Mouse (Mus musculus) hindbrain, embryonic 13.5 days (tissue): ENCODE measurements around the gene Tmem209. TPM values are rescaled to one million over a fixed set of nuclear protein-coding genes. Genes with fewer than 3 reads are reported as not detected.
A peak's percentile ranks its signal among the peaks of the same experiment; 100 is the strongest.

ENCODE experiments used
- ATAC-seq: fragments of 200-750 bp; cut with Nextera tagmentation; 2 replicates; pipeline ENCODE4 v1.8.0; 2017; ENCODE audit warnings: moderate TSS enrichment; ENCODE audit not compliant: low FRiP score
- H3K27ac ChIP-seq: fragments of 300-500 bp; sonication (generic); 2 replicates; pipeline ENCODE4 v1.5.1; 2015; ENCODE audit warnings: inconsistent platforms, mild to moderate bottlenecking, moderate library complexity
- H3K27me3 ChIP-seq: fragments of 300-500 bp; sonication (generic); 2 replicates; pipeline ENCODE4 v1.6.1; 2015; ENCODE audit warnings: mild to moderate bottlenecking, inconsistent platforms
- H3K36me3 ChIP-seq: fragments of 300-500 bp; sonication (generic); 2 replicates; pipeline ENCODE4 v1.6.1; 2015; ENCODE audit warnings: mild to moderate bottlenecking, inconsistent platforms
- H3K4me1 ChIP-seq: fragments of 300-500 bp; sonication (generic); replicated peaks from 2 replicates; pipeline ENCODE4 v1.6.1; 2015; ENCODE audit warnings: inconsistent platforms
- H3K4me2 ChIP-seq: fragments of 300-500 bp; sonication (generic); 2 replicates; pipeline ENCODE4 v1.6.1; 2015; ENCODE audit warnings: inconsistent platforms, mild to moderate bottlenecking, moderate library complexity
- H3K4me3 ChIP-seq: fragments of 300-500 bp; sonication (generic); 2 replicates; pipeline ENCODE4 v1.5.1; 2015; ENCODE audit warnings: mild to moderate bottlenecking, inconsistent platforms
- H3K9ac ChIP-seq: fragments of 300-500 bp; sonication (generic); 2 replicates; pipeline ENCODE4 v1.6.1; 2015; ENCODE audit warnings: mild to moderate bottlenecking, inconsistent platforms
- H3K9me3 ChIP-seq: fragments of 300-500 bp; sonication (generic); 2 replicates; pipeline ENCODE4 v1.6.1; 2016; ENCODE audit warnings: inconsistent platforms
- WGBS: fragments of 180-500 bp; shearing (Covaris S2); methylation state at CpG from one replicate; pipeline ENCODE4 v1.1.7; 2015; 5-methylcytosine and 5-hydroxymethylcytosine counted together
- polyA plus RNA-seq: library from polyadenylated mRNA; unstranded; fragments of >200 nt; fragmentation: Nextera tagmentation; extraction: Ambion mirVana; gene quantifications from 2 replicates; pipeline ENCODE4 v1.2.1, GENCODE M21; 2015

Gene Tmem209
- polyA plus RNA-seq, 1 experiment from 2014 or later: 29.5 TPM

DNA sequence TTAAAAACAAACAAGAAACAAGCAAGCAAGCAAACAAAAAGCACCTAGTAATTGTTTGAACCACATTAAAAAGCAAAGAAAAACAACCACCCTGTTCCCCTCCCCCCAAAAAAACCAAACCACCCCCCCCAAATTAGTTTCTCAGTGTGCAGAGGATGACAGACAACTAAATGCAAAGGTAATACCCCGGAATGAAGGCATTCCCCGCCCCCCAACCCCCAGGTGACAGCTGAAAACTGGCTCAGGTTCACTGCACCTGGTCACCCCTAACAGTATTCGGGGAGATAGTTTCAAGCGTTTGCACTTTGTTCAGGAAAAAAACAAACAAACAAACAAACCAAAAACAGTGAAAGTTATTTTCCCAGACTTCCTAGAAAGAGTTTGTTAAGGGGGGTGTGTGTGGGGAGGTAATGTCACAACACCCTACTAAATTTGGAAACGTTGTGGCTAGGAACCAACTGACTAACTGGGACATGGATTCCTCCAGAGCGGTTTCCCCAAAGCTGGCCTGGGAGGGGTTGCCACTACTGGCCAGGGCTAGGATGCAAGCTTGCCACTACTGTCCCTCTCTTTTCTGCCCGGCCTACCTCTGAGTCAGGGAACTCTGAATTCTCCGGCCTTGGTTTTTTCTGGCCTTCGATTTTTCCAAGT lies 38.2 kb upstream of the Tmem209 start:
- H3K36me3 ChIP-seq: no peaks in the 10 kb centered on the region
- H3K27me3 ChIP-seq: no peaks in the 10 kb centered on the region
- no peaks in the 10 kb centered on the region for H3K9me3 ChIP-seq
- no peak overlapping the region for H3K4me3 ChIP-seq
- peak overlapping the region; percentile 53 for H3K4me2 ChIP-seq
- peaks cover 75% of the 10 kb centered on the region for H3K4me1 ChIP-seq
- no peak overlapping the region for H3K9ac ChIP-seq
- 22% methylated on average over 9 of the region's 9 CpGs for WGBS
- peak overlapping the region; percentile 95 for H3K27ac ChIP-seq
- no peak for ATAC-seq

DNA sequence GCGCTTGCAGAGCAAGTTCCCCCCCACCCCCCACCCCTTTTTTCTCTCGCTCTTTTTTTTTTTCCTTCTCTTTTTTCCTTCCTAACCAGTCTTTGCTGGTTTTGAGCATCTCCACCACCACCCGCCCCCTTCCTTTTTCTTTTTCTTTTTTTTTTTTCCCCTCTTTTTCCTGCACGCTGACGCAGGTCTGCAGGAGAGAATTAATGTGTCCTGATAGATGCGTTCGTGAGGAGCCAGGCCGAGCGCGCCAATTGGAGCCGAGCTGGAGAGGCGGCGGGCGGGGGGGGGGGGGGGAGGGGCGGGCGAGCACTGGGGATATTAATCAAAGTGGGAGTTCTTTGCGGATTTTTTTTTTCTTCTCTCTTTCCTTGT lies 37.7 kb upstream of the Tmem209 start:
- Histone ChIP-seq H3K4me1 (peaks cover 71% of the 10 kb centered on the region), H3K36me3 (no peaks in the 10 kb centered on the region), H3K27ac (peak overlapping the region; percentile 95), H3K4me2 (peak overlapping the region; percentile 53), H3K27me3 (no peaks in the 10 kb centered on the region), H3K9ac (peak overlapping the region; percentile 69), H3K9me3 (no peaks in the 10 kb centered on the region), H3K4me3 (peak overlapping the region; percentile 25)
- under 1% methylated on average over 14 of the region's 17 CpGs for WGBS
- ATAC-seq: 0 out of 2 replicates have a peak, but pooled peaks have one; percentile 43

DNA sequence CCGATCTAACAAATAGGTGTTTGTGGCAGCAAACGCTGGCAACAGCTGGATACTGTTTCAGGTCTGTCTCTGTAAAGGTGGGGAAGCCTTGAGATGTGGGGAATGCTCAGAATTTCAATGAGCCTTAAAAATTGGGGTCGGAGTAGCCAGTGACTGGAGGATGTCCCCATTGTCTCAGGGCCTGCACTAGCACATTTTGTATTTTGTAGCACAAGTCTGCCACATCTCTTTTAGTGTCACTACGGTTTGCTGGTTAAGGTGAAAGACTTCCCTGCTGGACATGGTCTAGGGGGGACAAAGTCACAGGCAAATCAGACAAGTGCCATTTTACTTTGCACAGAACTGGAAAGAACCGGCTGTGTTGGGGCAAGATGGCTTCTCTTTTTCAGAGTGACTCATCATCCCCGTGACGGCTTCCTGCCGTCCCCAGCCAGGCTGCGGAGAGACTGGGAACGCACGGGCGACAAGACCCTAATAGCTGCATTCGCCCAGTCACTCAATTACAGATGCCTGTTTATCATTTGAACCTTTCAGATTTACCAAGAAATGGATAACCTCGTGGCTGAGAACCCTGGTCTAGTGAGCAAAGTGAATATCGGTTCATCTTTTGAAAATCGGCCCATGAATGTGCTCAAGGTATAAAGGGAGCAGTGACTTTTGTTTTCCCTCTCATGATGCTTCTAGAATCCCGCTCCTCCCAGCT lies 37.1 kb upstream of the Tmem209 start:
- H3K4me3 ChIP-seq: peak overlapping the region; percentile 25
- peak overlapping the region; percentile 95 for H3K27ac ChIP-seq
- WGBS: 8% methylated on average over 17 of the region's 17 CpGs
- peak; percentile 68 for ATAC-seq
- no peaks in the 10 kb centered on the region for H3K9me3 ChIP-seq
- no peaks in the 10 kb centered on the region for H3K36me3 ChIP-seq
- H3K4me2 ChIP-seq: peak overlapping the region; percentile 53
- peak overlapping the region; percentile 69 for H3K9ac ChIP-seq
- H3K4me1 ChIP-seq: peaks cover 66% of the 10 kb centered on the region
- no peaks in the 10 kb centered on the region for H3K27me3 ChIP-seq

DNA sequence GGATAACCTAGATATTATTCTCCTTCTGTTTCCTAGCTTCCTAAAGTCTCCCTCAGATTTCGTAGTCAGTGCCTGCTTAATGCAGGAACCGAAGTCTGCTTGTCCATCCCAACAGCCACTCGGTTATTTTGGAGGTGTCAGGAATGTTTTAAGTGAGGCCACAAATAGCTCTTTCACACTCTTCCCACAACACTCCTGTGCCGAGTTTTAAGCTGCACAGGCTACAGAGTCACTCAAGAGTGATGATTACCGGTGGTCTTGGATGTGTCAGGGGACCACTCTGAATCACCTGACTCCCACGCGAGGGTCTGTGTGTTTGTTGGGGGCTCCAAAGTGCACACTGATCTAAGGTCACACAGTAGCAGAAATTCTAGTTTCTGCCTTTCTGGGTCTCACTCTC lies 36.1 kb upstream of the Tmem209 start:
- Histone ChIP-seq H3K9me3 (no peaks in the 10 kb centered on the region), H3K4me1 (peaks cover 60% of the 10 kb centered on the region), H3K4me3 (no peak overlapping the region), H3K27me3 (no peaks in the 10 kb centered on the region), H3K36me3 (no peaks in the 10 kb centered on the region), H3K9ac (no peak overlapping the region), H3K4me2 (no peak overlapping the region), H3K27ac (peak overlapping the region; percentile 95)
- WGBS: 77% methylated on average over 7 of the region's 7 CpGs
- no peak for ATAC-seq

DNA sequence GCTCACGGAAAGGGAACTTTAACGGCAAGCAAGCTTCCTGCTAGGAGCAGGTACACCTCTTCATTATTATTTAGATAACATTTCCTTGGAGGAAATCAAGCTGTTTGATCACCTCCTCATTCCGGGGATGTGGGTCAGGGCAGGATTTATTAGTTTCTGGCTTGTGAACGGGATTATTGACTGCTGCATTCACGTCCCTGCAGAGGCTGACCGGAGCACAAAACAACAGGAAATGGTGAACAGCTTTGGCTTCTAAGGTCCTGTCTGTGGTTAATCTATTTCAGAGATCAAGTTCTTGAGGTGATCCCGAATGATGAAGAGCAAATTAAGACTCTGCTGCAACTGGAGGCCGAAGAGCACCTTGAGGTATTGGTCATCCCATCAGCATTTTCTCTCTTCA lies 34.3 kb upstream of the Tmem209 start:
- 49% methylated on average over 8 of the region's 8 CpGs for WGBS

DNA sequence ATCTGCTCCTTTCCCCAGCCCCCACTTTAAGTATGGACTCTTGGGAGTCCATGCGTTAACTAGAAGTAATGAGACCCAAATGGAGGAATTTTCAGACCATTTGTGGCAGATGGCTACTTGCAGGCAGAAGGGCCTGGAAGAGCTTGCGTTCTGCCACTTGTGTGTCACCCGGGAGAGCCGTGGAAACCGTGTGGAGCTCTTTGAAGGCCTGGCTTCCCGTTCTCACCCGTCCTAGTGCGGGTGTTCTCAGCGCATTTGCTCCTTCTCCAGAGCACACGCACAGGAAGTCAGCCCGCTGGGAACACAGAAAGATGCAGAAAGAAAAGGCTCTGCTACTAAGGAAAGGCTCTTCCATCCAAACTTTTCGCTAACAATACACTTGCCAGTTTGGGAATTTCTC lies 33.5 kb upstream of the Tmem209 start:
- ATAC-seq: no peak
- H3K27me3 ChIP-seq: no peaks in the 10 kb centered on the region
- 61% methylated on average over 12 of the region's 12 CpGs for WGBS
- no peak overlapping the region for H3K4me3 ChIP-seq
- no peak overlapping the region for H3K9ac ChIP-seq
- no peaks in the 10 kb centered on the region for H3K36me3 ChIP-seq
- H3K9me3 ChIP-seq: no peaks in the 10 kb centered on the region
- H3K27ac ChIP-seq: no peak overlapping the region
- H3K4me1 ChIP-seq: peaks cover 45% of the 10 kb centered on the region
- no peak overlapping the region for H3K4me2 ChIP-seq

More for the DNA sequence above, 34.3 kb upstream of the Tmem209 start:
- ATAC-seq: no peak
- Histone ChIP-seq H3K9me3 (no peaks in the 10 kb centered on the region), H3K27me3 (no peaks in the 10 kb centered on the region), H3K36me3 (no peaks in the 10 kb centered on the region), H3K4me3 (no peak overlapping the region), H3K4me2 (no peak overlapping the region), H3K27ac (no peak overlapping the region), H3K9ac (no peak overlapping the region), H3K4me1 (peaks cover 50% of the 10 kb centered on the region)

DNA sequence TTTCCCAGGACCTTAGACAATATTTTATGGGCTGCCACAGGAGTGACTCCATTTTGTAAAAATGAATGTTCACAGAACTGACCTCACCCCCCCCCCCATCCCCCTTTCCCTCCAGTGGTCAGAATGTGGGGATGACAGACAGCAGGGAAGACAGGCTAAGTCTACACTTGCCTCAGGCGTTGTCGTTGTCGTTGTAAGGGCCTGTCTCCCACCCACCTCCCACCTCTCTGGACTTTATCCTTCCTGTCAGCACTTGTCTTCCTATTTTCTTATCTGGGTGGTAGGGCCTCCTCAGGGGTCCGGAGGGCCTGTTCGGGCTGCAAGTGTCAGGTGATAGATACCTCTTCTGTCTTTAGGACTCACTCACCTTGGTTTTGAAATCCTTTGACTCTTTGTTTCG lies 32.7 kb upstream of the Tmem209 start:
- 85% methylated on average over 6 of the region's 6 CpGs for WGBS
- H3K27ac ChIP-seq: no peak overlapping the region
- no peaks in the 10 kb centered on the region for H3K9me3 ChIP-seq
- ATAC-seq: no peak
- no peaks in the 10 kb centered on the region for H3K36me3 ChIP-seq
- peaks cover 39% of the 10 kb centered on the region for H3K4me1 ChIP-seq
- no peak overlapping the region for H3K9ac ChIP-seq
- H3K4me2 ChIP-seq: no peak overlapping the region
- H3K27me3 ChIP-seq: no peaks in the 10 kb centered on the region
- H3K4me3 ChIP-seq: no peak overlapping the region

DNA sequence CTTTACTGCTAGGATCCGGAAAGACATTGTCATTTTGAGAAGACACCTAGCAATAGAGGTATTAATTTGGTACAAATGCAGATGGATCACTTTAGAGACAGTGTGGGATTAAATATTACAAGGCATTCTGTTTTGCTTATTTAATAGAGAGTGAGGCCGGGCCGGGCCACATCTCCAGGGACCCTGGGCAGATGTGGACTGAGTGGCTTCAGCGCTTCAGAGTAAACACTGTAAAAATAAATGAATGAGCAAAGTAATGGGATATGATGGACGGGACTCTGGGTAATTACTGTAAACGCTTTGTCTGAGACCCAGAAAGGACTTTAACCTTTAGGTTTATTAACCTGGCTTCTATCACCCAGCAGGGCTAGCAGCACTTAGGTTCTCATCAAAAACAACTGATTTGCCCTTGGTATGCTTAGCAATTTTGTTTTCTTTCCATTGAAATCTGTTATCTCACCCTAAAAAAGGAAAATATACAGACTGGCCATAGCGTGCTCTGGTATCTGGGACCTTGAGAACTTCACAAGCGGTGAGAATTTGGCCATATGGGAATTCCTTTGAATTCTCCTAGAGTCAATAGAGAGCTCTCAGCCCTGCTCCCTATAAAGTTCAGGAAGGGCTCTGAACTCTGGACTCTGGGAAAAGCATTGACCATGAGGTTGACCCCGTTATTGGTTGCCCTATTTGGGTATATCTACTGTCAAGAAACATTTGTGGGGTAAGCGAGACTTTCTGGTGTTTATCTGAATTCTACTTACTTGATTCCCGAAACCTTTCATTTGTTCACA lies 31.6 kb upstream of the Tmem209 start, which contains the start of gene Cpa2:
Gene Cpa2 (plus strand): TSS at position 574 of the 791 bp plus-strand sequence.
- Histone ChIP-seq H3K27ac (no peak within 1 kb of the TSS), H3K27me3 (no peaks in the 10 kb centered on the region), H3K36me3 (no peaks in the 10 kb centered on the region), H3K4me3 (no peak within 1 kb of the TSS), H3K4me2 (no peak within 1 kb of the TSS), H3K4me1 (peaks cover 29% of the 10 kb centered on the region), H3K9ac (no peak within 1 kb of the TSS), H3K9me3 (no peaks in the 10 kb centered on the region)
- WGBS: 72% methylated on average over 11 of the region's 11 CpGs
- ATAC-seq: no peak

DNA sequence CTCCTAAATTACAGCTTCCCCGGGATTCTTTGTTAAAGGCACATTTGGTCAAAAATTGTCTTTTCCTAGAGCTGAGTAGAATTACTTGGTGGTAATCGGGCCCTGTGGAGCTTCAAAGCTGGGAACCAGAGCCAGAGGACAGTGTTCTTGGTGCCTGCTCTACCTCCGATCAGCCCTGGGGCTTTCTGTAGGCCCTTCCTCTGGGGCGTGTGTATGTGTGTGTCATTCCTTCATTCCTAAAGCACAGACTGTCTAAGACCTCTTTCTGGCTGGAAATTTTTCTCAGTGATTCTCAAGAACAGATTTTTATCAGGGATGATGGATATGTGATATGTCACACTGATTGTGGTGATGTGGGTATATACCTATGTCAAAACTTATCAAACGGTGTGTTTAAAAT lies 29.2 kb upstream of the Tmem209 start:
- Histone ChIP-seq H3K4me3 (no peak overlapping the region), H3K27ac (no peak overlapping the region), H3K9ac (no peak overlapping the region), H3K4me1 (peaks cover 9% of the 10 kb centered on the region), H3K9me3 (no peaks in the 10 kb centered on the region), H3K4me2 (no peak overlapping the region), H3K27me3 (no peaks in the 10 kb centered on the region), H3K36me3 (no peaks in the 10 kb centered on the region)
- ATAC-seq: no peak
- 80% methylated on average over 5 of the region's 5 CpGs for WGBS

DNA sequence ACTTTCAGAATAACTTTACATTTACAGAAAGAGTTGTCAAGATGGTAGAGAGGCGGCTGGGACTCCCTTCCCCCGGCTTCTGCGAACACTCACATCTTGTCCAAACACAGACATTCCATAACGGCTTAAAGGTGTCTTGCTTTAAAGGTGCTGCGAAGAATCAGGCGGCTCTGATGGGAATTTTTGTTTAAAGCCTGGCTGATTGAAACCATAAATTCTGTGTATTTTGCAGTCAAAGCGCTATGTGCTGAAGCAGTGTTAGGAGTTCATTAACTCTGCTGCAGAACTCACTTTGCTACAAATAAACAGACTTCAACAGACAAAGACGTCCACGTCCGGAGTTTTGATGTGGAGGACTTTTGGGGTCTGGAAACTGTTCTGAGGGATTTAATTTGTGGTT lies 28.7 kb upstream of the Tmem209 start:
- Histone ChIP-seq H3K36me3 (no peaks in the 10 kb centered on the region), H3K4me3 (no peak overlapping the region), H3K4me2 (no peak overlapping the region), H3K9me3 (no peaks in the 10 kb centered on the region), H3K27ac (no peak overlapping the region), H3K27me3 (no peaks in the 10 kb centered on the region), H3K4me1 (peaks cover 4% of the 10 kb centered on the region), H3K9ac (no peak overlapping the region)
- no peak for ATAC-seq
- 76% methylated on average over 10 of the region's 10 CpGs for WGBS

DNA sequence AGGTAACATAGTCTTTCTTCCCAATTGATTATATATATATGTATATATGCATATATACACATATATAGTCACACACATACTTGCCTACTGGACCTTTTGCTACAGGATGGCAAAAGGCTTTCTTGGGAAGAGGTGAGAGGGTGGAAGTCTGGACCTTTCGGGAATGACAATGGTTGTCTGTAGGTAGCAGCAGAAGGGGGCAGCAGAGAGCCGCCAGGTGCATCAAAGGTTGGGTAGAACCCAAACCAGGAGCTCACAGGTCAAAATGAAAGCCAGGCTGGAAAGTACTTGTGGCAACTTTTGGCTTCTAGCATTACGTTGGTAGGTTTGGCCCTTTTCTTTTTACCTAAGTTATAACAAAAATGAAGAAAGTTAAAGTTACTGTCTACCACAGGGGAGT lies 25.8 kb upstream of the Tmem209 start:
- no peak for ATAC-seq
- Histone ChIP-seq H3K9me3 (no peaks in the 10 kb centered on the region), H3K4me1 (no peaks in the 10 kb centered on the region), H3K4me3 (no peak overlapping the region), H3K36me3 (no peaks in the 10 kb centered on the region), H3K27me3 (no peaks in the 10 kb centered on the region), H3K27ac (no peak overlapping the region), H3K4me2 (no peak overlapping the region), H3K9ac (no peak overlapping the region)
- WGBS: 36% methylated on average over 3 of the region's 3 CpGs

DNA sequence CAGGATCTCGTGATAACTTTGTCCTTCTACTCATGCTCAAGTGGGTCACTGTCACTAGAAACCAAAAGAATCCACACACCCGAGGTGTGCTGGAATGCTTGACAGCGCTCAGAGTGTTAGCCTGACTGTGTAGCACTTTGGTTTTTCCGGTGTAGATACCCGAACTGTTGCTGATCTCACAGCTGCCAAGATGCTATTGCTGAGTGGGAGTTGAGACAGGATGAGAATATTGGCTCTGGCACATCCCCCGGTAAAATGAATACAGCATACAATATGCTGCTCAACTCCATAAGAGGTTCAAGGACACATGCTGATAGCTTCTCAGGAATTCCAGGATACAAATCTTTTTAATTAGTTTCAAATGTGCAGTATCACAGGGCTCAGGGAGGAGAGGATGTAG lies 19.2 kb upstream of the Tmem209 start:
- no peaks in the 10 kb centered on the region for H3K9me3 ChIP-seq
- H3K27ac ChIP-seq: no peak overlapping the region
- no peak overlapping the region for H3K9ac ChIP-seq
- H3K36me3 ChIP-seq: no peaks in the 10 kb centered on the region
- peaks cover 21% of the 10 kb centered on the region for H3K4me1 ChIP-seq
- ATAC-seq: no peak
- no peak overlapping the region for H3K4me2 ChIP-seq
- WGBS: 76% methylated on average over 6 of the region's 6 CpGs
- H3K4me3 ChIP-seq: no peak overlapping the region
- no peaks in the 10 kb centered on the region for H3K27me3 ChIP-seq
